Mouse (Mus musculus): ENCODE measurements around the gene Gm49711. TPM values are rescaled to one million over a fixed set of nuclear protein-coding genes. Genes with fewer than 3 reads are reported as not detected.

The Gm49711 gene
- polyA plus RNA-seq, 1 experiment, result not detected

- TF ChIP-seq POLR2A (IDR thresholded peaks at IDR 0.05; ENCODE audit: low read depth, low read length), result no peak
- H3K4me1 ChIP-seq (ENCODE audit: control insufficient read depth, insufficient read depth, low read length), result no peaks in the 10 kb centered on the region
- peak overlapping the region; percentile 45 for H3K4me3 ChIP-seq (ENCODE audit: insufficient read depth, low read length)
- H3K27ac ChIP-seq (ENCODE audit: insufficient read depth, low read length), result no peak overlapping the region
Measured at GRCm38 (mm10) chr16:92060213-92060612, 2.1 kb downstream of the Gm49711 start.

- H3K27ac ChIP-seq (ENCODE audit: insufficient read depth, low read length), result no peak overlapping the region
- no peak overlapping the region for H3K4me3 ChIP-seq (ENCODE audit: insufficient read depth, low read length)
- H3K4me1 ChIP-seq (ENCODE audit: control insufficient read depth, insufficient read depth, low read length), result no peaks in the 10 kb centered on the region
- TF ChIP-seq POLR2A (IDR thresholded peaks at IDR 0.05; ENCODE audit: low read depth, low read length) (no peak), CTCF (IDR thresholded peaks at IDR 0.05; ENCODE audit: borderline replicate concordance, insufficient read depth, low read length) (no peak)
Measured at GRCm38 (mm10) chr16:92061586-92061985, 3.5 kb downstream of the Gm49711 start.

GRCm38 (mm10) chr16:92062832-92063231 is 4.7 kb downstream of the Gm49711 start:
- TF ChIP-seq CTCF (IDR thresholded peaks at IDR 0.05; ENCODE audit: borderline replicate concordance, insufficient read depth, low read length) (no peak), POLR2A (IDR thresholded peaks at IDR 0.05; ENCODE audit: low read depth, low read length) (no peak)

GRCm38 (mm10) chr16:92064801-92065200 is 6.7 kb downstream of the Gm49711 start:
- TF ChIP-seq POLR2A (IDR thresholded peaks at IDR 0.05; ENCODE audit: low read depth, low read length), result no peak
- TF ChIP-seq CTCF (IDR thresholded peaks at IDR 0.05; ENCODE audit: borderline replicate concordance, insufficient read depth, low read length), result no peak
- H3K27ac ChIP-seq (ENCODE audit: insufficient read depth, low read length), result no peak overlapping the region
- no peaks in the 10 kb centered on the region for H3K4me1 ChIP-seq (ENCODE audit: control insufficient read depth, insufficient read depth, low read length)
- H3K4me3 ChIP-seq (ENCODE audit: insufficient read depth, low read length), result no peak overlapping the region

More at GRCm38 (mm10) chr16:92062832-92063231, 4.7 kb downstream of the Gm49711 start:
- Histone ChIP-seq H3K4me1 (ENCODE audit: control insufficient read depth, insufficient read depth, low read length) (no peaks in the 10 kb centered on the region), H3K4me3 (ENCODE audit: insufficient read depth, low read length) (no peak overlapping the region), H3K27ac (ENCODE audit: insufficient read depth, low read length) (no peak overlapping the region)

GRCm38 (mm10) chr16:92070338-92070737 is 12.2 kb downstream of the Gm49711 start:
- Histone ChIP-seq H3K4me3 (ENCODE audit: insufficient read depth, low read length) (no peak overlapping the region), H3K4me1 (ENCODE audit: control insufficient read depth, insufficient read depth, low read length) (no peaks in the 10 kb centered on the region), H3K27ac (ENCODE audit: insufficient read depth, low read length) (no peak overlapping the region)
- TF ChIP-seq CTCF (IDR thresholded peaks at IDR 0.05; ENCODE audit: borderline replicate concordance, insufficient read depth, low read length) (no peak), POLR2A (IDR thresholded peaks at IDR 0.05; ENCODE audit: low read depth, low read length) (no peak)

GRCm38 (mm10) chr16:92076797-92077196 is 18.7 kb downstream of the Gm49711 start:
- no peak overlapping the region for H3K27ac ChIP-seq (ENCODE audit: insufficient read depth, low read length)
- TF ChIP-seq POLR2A (IDR thresholded peaks at IDR 0.05; ENCODE audit: low read depth, low read length) (no peak), CTCF (IDR thresholded peaks at IDR 0.05; ENCODE audit: borderline replicate concordance, insufficient read depth, low read length) (no peak)

GRCm38 (mm10) chr16:92083771-92084453 is 25.8 kb downstream of the Gm49711 start:
- H3K27ac ChIP-seq (ENCODE audit: insufficient read depth, low read length), result no peak overlapping the region
- TF ChIP-seq CTCF (IDR thresholded peaks at IDR 0.05; ENCODE audit: borderline replicate concordance, insufficient read depth, low read length) (no peak), POLR2A (IDR thresholded peaks at IDR 0.05; ENCODE audit: low read depth, low read length) (no peak)
- no peaks in the 10 kb centered on the region for H3K4me1 ChIP-seq (ENCODE audit: control insufficient read depth, insufficient read depth, low read length)
- H3K4me3 ChIP-seq (ENCODE audit: insufficient read depth, low read length), result no peak overlapping the region

More at GRCm38 (mm10) chr16:92076797-92077196, 18.7 kb downstream of the Gm49711 start:
- H3K4me3 ChIP-seq (ENCODE audit: insufficient read depth, low read length), result no peak overlapping the region
- no peaks in the 10 kb centered on the region for H3K4me1 ChIP-seq (ENCODE audit: control insufficient read depth, insufficient read depth, low read length)

- H3K4me3 ChIP-seq (ENCODE audit: insufficient read depth, low read length), result no peak overlapping the region
- H3K27ac ChIP-seq (ENCODE audit: insufficient read depth, low read length), result no peak overlapping the region
- TF ChIP-seq POLR2A (IDR thresholded peaks at IDR 0.05; ENCODE audit: low read depth, low read length) (no peak), CTCF (IDR thresholded peaks at IDR 0.05; ENCODE audit: borderline replicate concordance, insufficient read depth, low read length) (no peak)
- no peaks in the 10 kb centered on the region for H3K4me1 ChIP-seq (ENCODE audit: control insufficient read depth, insufficient read depth, low read length)
Measured at GRCm38 (mm10) chr16:92089225-92089624, 31.1 kb downstream of the Gm49711 start.

- H3K4me1 ChIP-seq (ENCODE audit: control insufficient read depth, insufficient read depth, low read length), result no peaks in the 10 kb centered on the region
- no peak overlapping the region for H3K4me3 ChIP-seq (ENCODE audit: insufficient read depth, low read length)
- H3K27ac ChIP-seq (ENCODE audit: insufficient read depth, low read length), result no peak overlapping the region
- no peak for TF ChIP-seq POLR2A (IDR thresholded peaks at IDR 0.05; ENCODE audit: low read depth, low read length)
- TF ChIP-seq CTCF (IDR thresholded peaks at IDR 0.05; ENCODE audit: borderline replicate concordance, insufficient read depth, low read length), result no peak
Measured at GRCm38 (mm10) chr16:92091876-92092275, 33.8 kb downstream of the Gm49711 start.

- no peak overlapping the region for H3K27ac ChIP-seq (ENCODE audit: insufficient read depth, low read length)
- TF ChIP-seq POLR2A (IDR thresholded peaks at IDR 0.05; ENCODE audit: low read depth, low read length), result no peak
- TF ChIP-seq CTCF (IDR thresholded peaks at IDR 0.05; ENCODE audit: borderline replicate concordance, insufficient read depth, low read length), result no peak
- H3K4me1 ChIP-seq (ENCODE audit: control insufficient read depth, insufficient read depth, low read length), result no peaks in the 10 kb centered on the region
- H3K4me3 ChIP-seq (ENCODE audit: insufficient read depth, low read length), result no peak overlapping the region
Measured at GRCm38 (mm10) chr16:92098351-92099051, 40.4 kb downstream of the Gm49711 start.

Measured in embryonic fibroblast, embryonic 13.5 days (primary cell).